Mouse (Mus musculus) small intestine, adult 2 months (tissue): Measurements from ENCODE around the gene Snd1.

Experiments used
- CTCF ChIP-seq: fragments of 200-500 bp; IDR thresholded peaks from 2 replicates; pipeline ENCODE4 v1.5.1; 2012; ENCODE audit warnings: low read depth, mild to moderate bottlenecking, control low read depth, inconsistent platforms, low read length, moderate library complexity, mixed read lengths; ENCODE audit not compliant: insufficient replicate concordance, insufficient read length; ENCODE audit errors: extremely low read depth
- POLR2A ChIP-seq: fragments of 200-500 bp; IDR thresholded peaks from 2 replicates; pipeline ENCODE4 v1.6.1; 2012; ENCODE audit warnings: low read depth, mild to moderate bottlenecking, control low read depth, inconsistent platforms, low read length, moderate library complexity

DNA sequence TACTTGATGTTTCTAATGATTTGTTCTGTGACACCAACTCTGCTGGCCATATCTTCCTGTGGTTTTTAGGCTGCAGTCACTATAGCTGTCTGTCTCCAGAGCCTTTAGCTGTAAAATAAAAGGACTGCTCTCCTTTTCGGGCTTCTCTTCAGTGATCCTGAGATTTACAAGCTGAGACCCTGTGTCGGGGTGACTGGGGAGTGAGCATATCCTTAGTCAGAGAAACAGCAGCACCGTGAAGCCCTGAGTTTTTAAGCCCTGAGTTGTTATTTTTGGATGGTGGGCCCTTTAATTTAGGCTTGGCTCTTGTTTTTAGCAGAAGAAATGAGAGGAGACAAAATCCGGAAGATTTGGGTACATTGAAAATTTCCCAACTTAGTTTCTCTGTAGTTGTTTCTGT is 32.8 kb downstream of the Snd1 start:
- TF ChIP-seq POLR2A (no peak), CTCF (no peak)
